Mouse (Mus musculus) midbrain, postnatal 0 days (tissue): ENCODE results near the gene Tmprss7. TPM values are rescaled to one million over a fixed set of nuclear protein-coding genes. Genes with fewer than 3 reads are reported as not detected.

ENCODE experiments used
- ATAC-seq: fragments of 200-750 bp; cut with Nextera tagmentation; 2 replicates; pipeline ENCODE4 v1.8.0; 2017; ENCODE audit warnings: moderate number of reproducible peaks, mild to moderate bottlenecking, moderate TSS enrichment, moderate library complexity; ENCODE audit not compliant: low FRiP score
- DNase-seq: peaks from one replicate; pipeline ENCODE4 v3.0.0-alpha.2; 2015; ENCODE audit warnings: low spot score
- H3K27ac ChIP-seq: fragments of 300-500 bp; sonication (generic); 2 replicates; pipeline ENCODE4 v1.5.1; 2014; ENCODE audit warnings: low read depth, mild to moderate bottlenecking, low read length, mixed read lengths
- H3K27me3 ChIP-seq: fragments of 300-500 bp; sonication (generic); 2 replicates; pipeline ENCODE4 v1.6.1; 2014; ENCODE audit warnings: low read length, control low read depth, mixed read lengths; ENCODE audit not compliant: insufficient read depth
- H3K36me3 ChIP-seq: fragments of 300-500 bp; sonication (generic); 2 replicates; pipeline ENCODE4 v1.6.1; 2014; ENCODE audit warnings: low read length, control low read depth, mixed read lengths; ENCODE audit not compliant: insufficient read depth
- H3K4me1 ChIP-seq: fragments of 300-500 bp; sonication (generic); 2 replicates; pipeline ENCODE4 v1.6.1; 2014; ENCODE audit warnings: mild to moderate bottlenecking, control low read depth, antibody characterized with exemption, low read length, mixed read lengths; ENCODE audit not compliant: insufficient read depth
- H3K4me2 ChIP-seq: fragments of 300-500 bp; sonication (generic); 2 replicates; pipeline ENCODE4 v1.6.1; 2014; ENCODE audit warnings: low read depth, mild to moderate bottlenecking, low read length, mixed read lengths; ENCODE audit not compliant: poor library complexity, severe bottlenecking
- H3K4me3 ChIP-seq: fragments of 300-500 bp; sonication (generic); 2 replicates; pipeline ENCODE4 v1.5.1; 2014; ENCODE audit warnings: low read depth, mild to moderate bottlenecking, low read length, moderate library complexity
- H3K9ac ChIP-seq: fragments of 300-500 bp; sonication (generic); replicated peaks from 2 replicates; pipeline ENCODE4 v1.6.1; 2014; ENCODE audit warnings: mild to moderate bottlenecking, low read length, moderate library complexity, mixed read lengths; ENCODE audit not compliant: poor library complexity, severe bottlenecking
- H3K9me3 ChIP-seq: fragments of 300-500 bp; sonication (generic); 2 replicates; pipeline ENCODE4 v1.6.1; 2016; ENCODE audit warnings: low read length, control low read depth
- CTCF ChIP-seq: IDR thresholded peaks from 2 replicates; pipeline ENCODE4 v1.5.1; 2016; ENCODE audit warnings: antibody characterized with exemption, mild to moderate bottlenecking
- WGBS: fragments of 180-500 bp; shearing (Covaris S2); extraction: QIAGEN DNeasy Blood & Tissue Kit; methylation state at CpG from one replicate; pipeline ENCODE4 v1.1.7; 2014; 5-methylcytosine and 5-hydroxymethylcytosine counted together
- polyA plus RNA-seq: library from polyadenylated mRNA; unstranded; fragments of >200 nt; fragmentation: Nextera tagmentation; extraction: Ambion mirVana; gene quantifications from 2 replicates; pipeline ENCODE4 v1.2.1, GENCODE M21; 2015
- total RNA-seq: library from RNA; depleted of rRNA; stranded (reverse); fragments of >200 nt; gene quantifications from 2 replicates; pipeline ENCODE4 v1.2.3, GENCODE M21; 2014

Gene Tmprss7
- total and polyA plus RNA-seq, 2 experiments from 2014 or later = 1.2 to 1.6 TPM

DNA sequence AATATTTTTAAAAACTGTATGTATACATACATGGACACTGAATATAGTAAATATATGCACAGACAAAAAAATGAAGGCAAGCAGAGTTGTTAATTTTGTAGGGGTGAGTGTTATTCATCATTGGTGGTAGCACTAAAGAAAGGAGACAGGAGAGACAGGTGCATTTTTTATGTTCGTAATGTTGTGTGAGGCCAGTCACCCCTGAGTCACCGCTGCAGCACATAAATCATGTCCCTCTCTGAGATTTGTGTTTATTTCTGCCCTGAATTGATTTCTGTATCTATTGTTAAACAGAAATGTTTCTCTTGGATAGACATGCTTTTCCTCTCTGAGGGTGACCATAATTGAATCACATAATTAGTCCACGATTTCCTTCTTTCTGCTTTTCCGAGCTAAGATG lies 61.0 kb downstream of the Tmprss7 start:
- no peak overlapping the region for H3K4me2 ChIP-seq
- no peaks in the 10 kb centered on the region for H3K9me3 ChIP-seq
- H3K27me3 ChIP-seq = no peaks in the 10 kb centered on the region
- 87% methylated on average over 4 of the region's 4 CpGs for WGBS
- H3K4me1 ChIP-seq = no peaks in the 10 kb centered on the region
- no peak for ATAC-seq
- TF ChIP-seq CTCF = no peak
- no peak overlapping the region for H3K27ac ChIP-seq
- DNase-seq = no peak
- H3K4me3 ChIP-seq = no peak overlapping the region
- H3K36me3 ChIP-seq = no peaks in the 10 kb centered on the region
- no peak overlapping the region for H3K9ac ChIP-seq

DNA sequence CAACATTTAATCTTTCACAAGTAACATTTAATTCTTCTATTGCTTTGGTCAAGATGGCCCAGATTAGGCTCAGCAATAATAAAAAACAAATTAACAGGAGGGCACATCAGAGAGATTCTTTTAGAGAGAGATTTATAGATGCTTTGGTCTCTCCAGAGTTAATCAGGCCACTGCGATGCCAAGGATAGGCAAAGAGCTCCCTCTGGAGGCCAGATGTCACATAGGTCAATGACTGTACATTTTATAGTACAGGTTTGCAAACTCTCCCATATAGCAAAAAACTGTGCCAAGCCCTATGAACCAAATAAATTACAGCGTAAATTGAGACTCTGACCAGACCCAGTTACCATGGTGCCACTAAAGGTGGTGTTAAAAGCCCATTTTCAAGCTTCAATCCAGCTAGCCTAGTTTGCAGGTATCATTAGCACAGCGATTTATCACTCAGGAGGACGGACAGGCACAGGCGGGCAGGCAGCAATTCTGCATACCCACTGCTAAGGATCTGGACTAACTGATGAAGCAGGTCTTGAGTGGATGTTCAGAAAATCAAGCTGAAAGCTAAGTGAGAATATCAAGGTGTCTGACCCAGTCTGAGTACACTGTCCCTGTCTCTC lies 63.0 kb downstream of the Tmprss7 start:
- no peaks in the 10 kb centered on the region for H3K9me3 ChIP-seq
- H3K36me3 ChIP-seq = no peaks in the 10 kb centered on the region
- no peaks in the 10 kb centered on the region for H3K27me3 ChIP-seq
- H3K9ac ChIP-seq = no peak overlapping the region
- H3K4me3 ChIP-seq = no peak overlapping the region
- 58% methylated on average over 5 of the region's 5 CpGs for WGBS
- ATAC-seq = peak; percentile 83
- no peaks in the 10 kb centered on the region for H3K4me1 ChIP-seq
- peak; percentile 91 for TF ChIP-seq CTCF
- DNase-seq = peak; percentile 85
- H3K27ac ChIP-seq = no peak overlapping the region
- no peak overlapping the region for H3K4me2 ChIP-seq

DNA sequence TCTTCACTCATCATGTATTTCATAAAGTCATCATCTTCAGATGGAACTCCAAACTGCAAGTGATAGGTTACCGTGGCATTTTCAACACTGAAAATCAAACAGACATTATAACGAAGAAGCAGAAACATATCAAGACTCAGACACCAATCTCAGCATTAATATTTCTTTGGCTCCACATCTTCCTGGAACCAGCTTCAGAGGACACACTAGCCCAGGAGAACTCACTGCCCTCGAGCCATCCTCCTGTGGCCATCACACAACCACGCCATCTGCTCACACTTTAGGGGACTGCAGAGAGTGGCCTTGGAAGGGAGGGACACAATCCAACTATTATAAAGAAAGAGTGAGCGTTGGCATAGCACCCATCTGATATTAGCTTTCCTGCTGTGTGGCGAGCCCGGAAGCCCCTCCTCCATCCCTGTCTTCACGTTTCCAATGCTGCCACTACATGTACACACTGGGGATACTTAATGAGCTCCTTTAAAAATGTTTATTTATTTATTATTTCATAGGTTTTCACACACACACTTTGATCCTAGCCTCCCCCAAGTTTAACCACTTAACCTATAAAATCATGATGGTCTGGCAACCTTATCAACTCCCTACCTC lies 63.9 kb downstream of the Tmprss7 start:
- H3K27me3 ChIP-seq = no peaks in the 10 kb centered on the region
- TF ChIP-seq CTCF = 0 out of 2 replicates have a peak, but pooled peaks have one; percentile 3

DNA sequence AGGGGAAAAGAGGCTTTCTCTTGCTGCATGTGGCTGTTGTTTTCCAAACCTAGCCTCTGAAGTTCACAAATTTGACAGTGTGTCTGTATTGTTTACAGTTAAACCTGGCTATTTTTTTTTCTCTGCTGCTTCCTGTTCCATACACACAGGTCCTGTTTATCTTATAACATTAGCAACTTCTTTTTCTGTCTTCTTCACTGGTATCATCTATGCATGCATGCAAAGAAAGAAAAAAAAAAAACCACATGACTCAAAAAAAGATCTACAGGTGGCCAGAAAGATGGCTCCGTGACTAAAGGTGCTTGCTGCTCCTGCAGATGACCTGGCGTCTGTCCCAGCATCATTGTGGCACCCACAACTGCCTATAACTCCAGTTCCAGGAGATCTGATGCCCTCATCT lies 68.1 kb downstream of the Tmprss7 start:
- ATAC-seq (no peak), DNase-seq (no peak)
- H3K9me3 ChIP-seq = no peaks in the 10 kb centered on the region
- no peaks in the 10 kb centered on the region for H3K4me1 ChIP-seq
- no peak overlapping the region for H3K27ac ChIP-seq
- H3K27me3 ChIP-seq = no peaks in the 10 kb centered on the region
- no peak overlapping the region for H3K4me3 ChIP-seq
- H3K4me2 ChIP-seq = no peak overlapping the region
- TF ChIP-seq CTCF = no peak
- H3K36me3 ChIP-seq = no peaks in the 10 kb centered on the region
- H3K9ac ChIP-seq = no peak overlapping the region
- 89% methylated on average over 2 of the region's 2 CpGs for WGBS

More for the DNA sequence above, 63.9 kb downstream of the Tmprss7 start:
- Histone ChIP-seq H3K4me3 (no peak overlapping the region), H3K4me2 (no peak overlapping the region), H3K27ac (no peak overlapping the region), H3K9me3 (no peaks in the 10 kb centered on the region), H3K9ac (no peak overlapping the region), H3K4me1 (no peaks in the 10 kb centered on the region), H3K36me3 (no peaks in the 10 kb centered on the region)
- no peak for ATAC-seq
- no peak for DNase-seq
- WGBS = 75% methylated on average over 8 of the region's 8 CpGs

DNA sequence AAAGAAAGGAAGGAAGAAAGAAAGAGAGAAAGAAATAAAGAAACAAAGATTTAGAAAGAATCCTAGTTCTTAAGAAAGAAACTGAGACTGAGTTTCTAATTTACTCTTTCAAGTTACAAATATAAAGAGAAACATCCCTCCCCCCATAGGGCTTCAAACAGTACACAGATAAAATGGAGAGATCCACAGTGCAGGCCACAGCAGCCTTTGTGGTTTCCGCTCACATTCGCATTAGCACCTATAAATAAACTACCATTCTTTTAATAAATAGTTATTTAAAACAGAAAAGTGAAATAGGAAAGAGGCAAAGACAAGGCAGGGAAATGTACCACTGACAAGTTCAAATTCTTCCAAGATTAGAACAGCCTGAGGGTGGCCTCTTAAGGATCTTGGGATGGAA lies 68.7 kb downstream of the Tmprss7 start:
- no peak for DNase-seq
- H3K9me3 ChIP-seq = no peaks in the 10 kb centered on the region
- H3K27ac ChIP-seq = no peak overlapping the region
- no peaks in the 10 kb centered on the region for H3K4me1 ChIP-seq
- TF ChIP-seq CTCF = no peak
- 94% methylated on average over 2 of the region's 2 CpGs for WGBS
- ATAC-seq = no peak
- H3K4me2 ChIP-seq = no peak overlapping the region
- H3K4me3 ChIP-seq = no peak overlapping the region
- no peaks in the 10 kb centered on the region for H3K36me3 ChIP-seq
- no peak overlapping the region for H3K9ac ChIP-seq
- no peaks in the 10 kb centered on the region for H3K27me3 ChIP-seq

DNA sequence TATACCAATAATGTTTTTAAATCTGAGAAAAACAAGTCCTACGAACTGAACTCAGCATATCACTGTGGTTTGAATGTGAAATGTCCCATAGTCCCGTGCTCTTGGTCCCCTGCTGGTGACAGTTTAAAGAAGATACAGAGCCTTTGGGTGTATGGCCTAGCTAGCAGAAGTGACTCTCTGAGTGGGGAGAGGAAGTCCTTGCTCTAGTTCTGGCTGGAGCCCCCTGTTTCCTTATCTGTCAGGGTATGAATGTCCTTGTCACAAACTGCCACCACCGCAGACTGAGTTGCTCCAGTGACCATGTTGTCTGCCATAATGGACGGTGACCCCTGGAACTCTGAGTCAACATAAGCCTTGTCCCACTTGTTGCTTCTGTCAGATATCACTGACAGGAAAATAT lies 70.2 kb downstream of the Tmprss7 start:
- H3K4me1 ChIP-seq = no peaks in the 10 kb centered on the region
- DNase-seq (no peak), ATAC-seq (no peak)
- H3K4me2 ChIP-seq = no peak overlapping the region
- H3K27ac ChIP-seq = no peak overlapping the region
- H3K36me3 ChIP-seq = no peaks in the 10 kb centered on the region
- no peak overlapping the region for H3K9ac ChIP-seq
- no peak for TF ChIP-seq CTCF
- WGBS = 87% methylated on average over 4 of the region's 4 CpGs
- H3K4me3 ChIP-seq = no peak overlapping the region
- H3K9me3 ChIP-seq = no peaks in the 10 kb centered on the region
- H3K27me3 ChIP-seq = no peaks in the 10 kb centered on the region
